Mouse (Mus musculus): ENCODE measurements at regions not wholly inside any gene's neighbourhood (a gene's known extent, or its start where the extent isn't known, plus 50 kb on each side); places are given as distances from the start of the nearest gene placed in this dataset.

DNA sequence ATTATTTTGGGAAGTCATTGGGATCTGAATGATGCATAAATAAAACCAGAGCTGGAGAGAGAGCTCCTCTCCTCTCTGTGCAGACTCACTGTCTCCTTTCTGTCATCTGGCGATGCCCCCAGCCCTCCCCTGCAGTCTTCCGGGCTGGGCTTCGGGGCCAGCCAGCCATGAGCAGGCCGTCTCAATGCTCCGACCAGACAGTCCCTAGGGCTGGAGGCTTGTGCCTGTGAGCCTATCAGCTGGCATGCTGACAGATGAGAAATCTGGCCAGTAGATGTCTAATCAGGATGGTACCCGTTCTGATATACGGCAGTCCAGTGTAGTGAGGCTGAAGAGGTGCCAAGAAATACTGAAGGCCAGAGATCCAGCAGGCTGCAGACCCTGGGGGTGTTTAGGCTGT, 238.9 kb downstream of the Sec61b start:
- DNase-seq (ENCODE audit: extremely low spot score in 1 of 2, low spot score in 1 of 2) = no peak

DNA sequence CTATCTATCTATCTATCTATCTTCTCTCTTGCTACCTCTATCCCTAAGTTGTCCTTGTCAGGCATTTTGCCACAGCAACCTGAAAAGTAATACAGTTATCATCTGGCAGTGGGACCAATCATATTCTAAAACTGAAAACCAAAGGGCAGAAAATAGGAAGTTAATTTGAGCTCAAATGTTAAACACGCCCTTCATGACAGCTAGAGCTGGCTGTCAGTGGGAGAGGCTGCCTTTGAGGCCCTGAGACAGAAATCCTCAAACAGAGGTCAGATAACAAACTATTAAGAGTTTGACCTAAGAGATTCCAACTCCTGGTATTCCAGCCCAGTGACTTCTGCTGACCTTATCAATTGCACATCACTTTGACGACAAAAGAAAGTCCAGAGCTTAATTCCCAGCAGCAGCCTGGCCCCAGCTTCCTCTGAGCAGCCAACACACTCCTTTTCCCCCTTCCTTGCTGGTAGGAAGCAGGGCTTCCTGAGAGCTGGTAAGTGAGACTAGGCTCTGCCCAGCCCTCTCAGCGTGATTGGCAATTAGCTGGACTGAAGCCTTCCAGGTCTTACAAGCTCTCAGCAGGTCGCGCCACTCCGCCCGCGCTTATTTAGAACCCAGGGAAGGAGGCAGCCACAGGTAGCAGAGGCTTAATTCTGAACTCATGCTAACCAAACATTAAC, 250.0 kb downstream of the Sec61b start:
- no peak for DNase-seq (ENCODE audit: extremely low spot score in 1 of 2, low spot score in 1 of 2)

DNA sequence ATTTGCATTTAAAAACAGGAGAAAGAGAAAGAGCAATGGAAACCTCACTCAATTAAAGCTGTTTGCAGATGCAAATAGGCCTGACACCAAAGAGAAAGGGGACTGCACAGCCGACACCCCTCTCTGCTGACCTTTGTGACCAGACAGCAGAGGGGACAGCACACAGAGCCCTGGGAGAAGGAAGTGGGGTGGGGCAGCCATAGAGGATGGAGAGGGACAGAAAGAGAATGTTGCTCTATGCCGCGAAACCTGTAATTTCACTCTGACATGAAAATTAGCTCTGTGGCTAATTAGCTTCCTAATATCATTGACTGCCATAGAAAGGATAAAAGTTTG, 250.5 kb downstream of the Sec61b start:
- DNase-seq (ENCODE audit: extremely low spot score in 1 of 2, low spot score in 1 of 2) = no peak

- no peak for DNase-seq (ENCODE audit: extremely low spot score in 1 of 2, low spot score in 1 of 2)
Observed at GRCm38 (mm10) chr4:47746498-47747190, 272.2 kb downstream of the Sec61b start.

- DNase-seq (ENCODE audit: extremely low spot score in 1 of 2, low spot score in 1 of 2) = peak in 1 of 2 experiments; percentile 25
Observed at GRCm38 (mm10) chr4:47772230-47772920, 272.6 kb upstream of the Nr4a3 start.

- no peak for DNase-seq (ENCODE audit: extremely low spot score in 1 of 2, low spot score in 1 of 2)
Observed at GRCm38 (mm10) chr4:47774664-47775063, 270.3 kb upstream of the Nr4a3 start.

DNA sequence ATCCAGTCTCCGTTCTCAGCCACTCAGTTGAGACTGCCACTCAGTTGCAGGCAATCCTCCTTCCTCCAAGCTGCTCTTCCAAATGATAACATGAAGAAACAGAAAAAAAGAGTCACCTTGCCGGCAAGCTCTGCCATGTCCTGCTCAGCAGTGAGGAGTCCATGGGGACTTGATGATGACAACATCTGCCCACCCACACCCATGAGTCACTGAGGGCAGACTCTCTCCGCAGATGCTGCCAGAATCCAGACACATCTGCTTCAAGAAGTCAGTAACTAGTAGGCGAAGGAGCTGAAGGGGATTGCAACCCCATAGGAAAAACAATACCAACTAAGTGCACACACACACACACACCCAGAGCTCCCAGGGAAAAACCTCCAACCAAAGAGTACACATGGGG, 263.9 kb upstream of the Nr4a3 start:
- no peak for DNase-seq (ENCODE audit: extremely low spot score in 1 of 2, low spot score in 1 of 2)

- peak in 1 of 2 experiments; percentile 22 for DNase-seq (ENCODE audit: extremely low spot score in 1 of 2, low spot score in 1 of 2)
Observed at GRCm38 (mm10) chr4:47796977-47797376, 248.0 kb upstream of the Nr4a3 start.

- DNase-seq (ENCODE audit: extremely low spot score in 1 of 2, low spot score in 1 of 2) = no peak
Observed at GRCm38 (mm10) chr4:47799165-47799564, 245.8 kb upstream of the Nr4a3 start.

GRCm38 (mm10) chr4:47803111-47803510, 241.8 kb upstream of the Nr4a3 start:
- DNase-seq (ENCODE audit: extremely low spot score in 1 of 2, low spot score in 1 of 2) = no peak

- no peak for DNase-seq (ENCODE audit: extremely low spot score in 1 of 2, low spot score in 1 of 2)
Observed at GRCm38 (mm10) chr4:47807877-47808276, 237.1 kb upstream of the Nr4a3 start.

DNA sequence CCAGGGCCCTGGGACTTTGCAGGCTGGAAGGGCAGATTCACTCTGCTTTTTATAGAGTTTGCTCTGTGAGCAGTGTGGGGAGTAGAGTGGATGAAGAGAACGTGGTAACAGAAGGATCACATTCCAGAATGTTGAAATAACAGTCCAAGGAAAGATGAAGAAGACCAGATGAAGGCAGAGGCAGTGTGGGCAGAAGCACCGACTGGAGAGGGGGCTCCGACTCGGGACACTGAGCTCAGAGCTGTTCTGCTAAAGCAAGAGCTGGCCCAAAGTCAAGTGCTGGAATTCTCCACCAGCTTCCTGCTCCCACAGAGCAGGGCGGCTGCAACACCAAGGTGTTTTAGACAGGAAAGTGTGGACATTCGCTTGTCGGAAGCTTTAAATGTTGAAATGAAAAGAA, 230.9 kb upstream of the Nr4a3 start:
- peak in 1 of 2 experiments; percentile 31 for DNase-seq (ENCODE audit: extremely low spot score in 1 of 2, low spot score in 1 of 2)

DNA sequence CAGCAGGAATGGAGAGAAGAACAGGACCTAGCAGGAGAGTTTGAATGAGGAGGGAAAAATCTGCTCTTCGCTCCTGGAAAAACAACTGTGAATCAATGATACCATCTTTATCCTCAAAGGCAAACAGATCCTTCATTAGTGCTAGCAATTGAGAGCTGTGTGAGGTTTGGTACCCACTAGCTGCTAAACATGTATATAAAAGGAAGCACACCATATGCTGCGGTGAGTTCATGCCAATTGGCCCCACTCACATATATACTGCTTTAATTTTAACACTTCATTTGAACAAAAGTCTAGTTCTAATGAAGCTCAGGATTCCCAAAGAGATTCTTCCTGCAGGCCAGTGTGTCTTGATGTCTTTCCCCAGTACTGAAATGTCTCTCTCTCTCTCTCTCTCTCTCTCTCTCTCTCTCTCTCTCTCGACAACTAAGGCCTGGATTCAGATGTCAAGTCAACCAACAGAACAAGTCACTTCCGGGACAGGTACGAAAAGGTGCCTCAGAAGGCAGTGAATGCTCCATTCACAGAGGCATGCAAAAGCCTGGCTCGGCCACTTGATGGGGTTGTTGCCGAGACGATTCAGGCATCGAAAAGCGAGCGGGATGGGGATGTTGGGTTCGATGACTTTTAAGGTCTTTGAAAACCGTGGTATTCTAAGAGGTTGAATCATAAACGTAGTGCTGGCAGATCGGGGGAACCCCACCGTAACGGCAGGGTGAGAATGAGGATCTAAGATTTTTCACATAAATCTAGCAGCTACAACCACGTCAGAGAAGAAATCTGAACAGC, 226.4 kb upstream of the Nr4a3 start:
- DNase-seq (ENCODE audit: extremely low spot score in 1 of 2, low spot score in 1 of 2) = peak; percentile 46 to 76

DNA sequence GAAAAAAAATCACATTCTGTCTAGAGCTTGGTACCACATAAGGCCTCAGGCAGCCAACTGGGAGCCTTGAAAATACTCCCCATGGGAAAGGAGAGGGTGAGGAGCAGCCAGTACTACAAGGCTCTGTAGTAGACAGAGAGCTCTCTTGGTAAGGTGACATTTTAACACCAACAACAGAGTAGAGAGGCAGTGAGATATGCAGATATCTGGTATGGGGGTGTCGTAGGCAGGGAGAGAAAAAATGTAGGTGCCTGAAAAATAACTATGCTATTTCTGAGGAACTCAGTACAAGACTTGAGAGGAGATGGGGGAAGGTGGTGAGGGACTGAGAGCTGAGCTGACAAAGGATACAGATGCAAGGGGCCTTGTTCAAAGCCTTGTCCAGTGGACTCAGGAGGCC, 224.4 kb upstream of the Nr4a3 start:
- DNase-seq (ENCODE audit: extremely low spot score in 1 of 2, low spot score in 1 of 2) = peak; percentile 47 to 68

DNA sequence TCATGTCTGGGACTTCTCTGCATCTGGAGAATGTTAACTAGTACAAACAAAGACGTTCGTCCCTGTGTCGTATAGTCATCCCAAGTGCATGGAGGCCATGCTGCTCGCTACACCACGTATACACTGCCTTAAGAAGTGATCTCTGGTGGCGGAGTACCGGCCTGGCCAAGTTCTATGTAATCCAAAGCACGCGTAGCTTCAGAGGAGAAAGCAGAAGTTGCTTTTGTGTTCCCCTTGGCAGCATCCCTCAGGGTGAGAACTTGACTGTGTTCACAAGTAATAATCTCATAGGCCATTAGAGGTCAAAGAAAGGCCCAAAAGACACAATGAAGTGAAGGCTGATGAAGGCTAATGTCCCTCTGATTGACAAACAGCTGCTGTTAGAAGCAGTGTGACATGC, 221.7 kb upstream of the Nr4a3 start:
- DNase-seq (ENCODE audit: extremely low spot score in 1 of 2, low spot score in 1 of 2) = no peak

- peak in 1 of 2 experiments; percentile 20 for DNase-seq (ENCODE audit: extremely low spot score in 1 of 2, low spot score in 1 of 2)
Observed at GRCm38 (mm10) chr4:47824083-47824482, 220.9 kb upstream of the Nr4a3 start.

- no peak for DNase-seq (ENCODE audit: extremely low spot score in 1 of 2, low spot score in 1 of 2)
Observed at GRCm38 (mm10) chr4:47832905-47833304, 212.0 kb upstream of the Nr4a3 start.

- no peak for DNase-seq (ENCODE audit: extremely low spot score in 1 of 2, low spot score in 1 of 2)
Observed at GRCm38 (mm10) chr4:47838411-47838810, 206.5 kb upstream of the Nr4a3 start.

DNA sequence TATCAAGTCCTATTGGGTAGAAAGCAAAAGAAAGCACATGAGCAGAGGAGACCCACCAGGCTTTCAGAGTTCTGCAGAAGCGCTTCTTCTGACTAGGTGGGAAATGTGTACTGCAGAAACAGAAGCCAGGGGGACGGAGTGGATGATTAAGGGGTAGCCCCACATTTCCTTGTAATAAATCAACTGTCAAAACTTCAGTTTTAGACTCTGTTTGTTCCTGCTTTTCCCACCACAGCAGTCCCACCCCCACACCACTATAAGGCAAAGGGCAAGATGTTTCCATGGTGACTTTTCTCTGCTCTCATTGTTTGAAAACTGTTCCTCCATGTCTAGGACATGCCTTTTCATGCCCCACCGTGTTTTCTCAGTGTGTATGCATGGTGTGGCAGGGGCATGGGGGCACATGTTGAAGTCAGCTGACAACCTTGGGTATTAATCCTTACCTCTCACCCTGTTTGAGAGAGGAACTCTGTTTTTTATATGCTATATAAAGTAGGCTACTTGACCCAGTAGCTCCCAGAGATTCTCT, 202.8 kb upstream of the Nr4a3 start:
- DNase-seq (ENCODE audit: extremely low spot score in 1 of 2, low spot score in 1 of 2) = no peak

DNA sequence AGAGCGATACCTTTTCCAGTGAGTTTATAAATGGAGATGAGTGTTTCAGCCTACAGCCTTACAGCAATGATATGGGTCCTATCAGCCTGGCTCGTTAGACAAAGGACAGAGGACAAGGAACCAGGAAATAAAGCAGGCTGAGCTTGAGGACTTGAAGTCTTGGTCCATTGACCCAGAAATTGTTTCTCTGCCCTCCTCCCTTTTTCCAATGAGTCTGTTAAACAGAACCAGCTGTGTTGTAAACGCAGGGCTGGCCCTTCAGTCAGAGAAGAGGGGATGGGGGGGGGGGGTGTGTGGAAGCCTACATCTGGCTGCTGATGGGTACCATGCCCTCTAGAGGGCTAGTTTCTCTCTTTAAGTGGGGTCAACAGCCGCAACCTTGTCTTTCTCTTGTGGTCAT, 199.7 kb upstream of the Nr4a3 start:
- no peak for DNase-seq (ENCODE audit: extremely low spot score in 1 of 2, low spot score in 1 of 2)

Measured in frontal cortex, adult 2 months (tissue).